Mouse (Mus musculus) erythroblast, embryonic 14.5 days (primary cell): ENCODE results near the gene Rabl3.

ENCODE experiments used
- GATA1 ChIP-seq: IDR thresholded peaks from 2 replicates; pipeline ENCODE4 v1.6.1; 2012; ENCODE audit warnings: low read length, inconsistent platforms, mixed read lengths
- TAL1 ChIP-seq: IDR thresholded peaks from 3 replicates; pipeline ENCODE4 v1.6.1; 2012; ENCODE audit warnings: low read length, inconsistent platforms, mixed read lengths

GRCm38 (mm10) chr16:37506751-37507150, 32.9 kb upstream of the Rabl3 start:
- TF ChIP-seq TAL1 (no peak), GATA1 (no peak)
